Mouse (Mus musculus) MEL-GATA-1-ER (cell line): Measurements from ENCODE around the gene Prss48.

ENCODE experiments used
- DNase-seq: peaks from one replicate; pipeline ENCODE4 v3.0.0-alpha.2; 2012; ENCODE audit warnings: low read depth; ENCODE audit errors: extremely low read depth

Gene Prss48

GRCm38 (mm10) chr3:86002423-86002822, at the start of gene Prss48:
Gene Prss48, minus strand, starts transcription at chr3:86002491.
- DNase-seq, result no peak

- no peak for DNase-seq
Observed at GRCm38 (mm10) chr3:86049041-86049440, 46.8 kb upstream of the Prss48 start.

- DNase-seq, result no peak
Observed at GRCm38 (mm10) chr3:86047686-86048408, 45.6 kb upstream of the Prss48 start.

- no peak for DNase-seq
Observed at GRCm38 (mm10) chr3:86040286-86041201, 38.3 kb upstream of the Prss48 start.

- no peak for DNase-seq
Observed at GRCm38 (mm10) chr3:86038648-86039047, 36.4 kb upstream of the Prss48 start.

GRCm38 (mm10) chr3:86037926-86038484, 35.7 kb upstream of the Prss48 start:
- no peak for DNase-seq

- DNase-seq, result no peak
Observed at GRCm38 (mm10) chr3:86033455-86034090, 31.3 kb upstream of the Prss48 start.

GRCm38 (mm10) chr3:86030566-86030965, 28.3 kb upstream of the Prss48 start:
- DNase-seq, result no peak

GRCm38 (mm10) chr3:86028658-86029375, 26.5 kb upstream of the Prss48 start:
- DNase-seq, result no peak

GRCm38 (mm10) chr3:86025341-86026137, 23.2 kb upstream of the Prss48 start:
- DNase-seq, result no peak

GRCm38 (mm10) chr3:86024065-86024795, 21.9 kb upstream of the Prss48 start:
- no peak for DNase-seq

- no peak for DNase-seq
Observed at GRCm38 (mm10) chr3:86021651-86022050, 19.4 kb upstream of the Prss48 start.

- no peak for DNase-seq
Observed at GRCm38 (mm10) chr3:86020921-86021650, 18.8 kb upstream of the Prss48 start.

GRCm38 (mm10) chr3:86017484-86017883, 15.2 kb upstream of the Prss48 start:
- DNase-seq, result no peak

GRCm38 (mm10) chr3:86016965-86017364, 14.7 kb upstream of the Prss48 start:
- no peak for DNase-seq

GRCm38 (mm10) chr3:86013837-86014236, 11.5 kb upstream of the Prss48 start:
- no peak for DNase-seq

- DNase-seq, result no peak
Observed at GRCm38 (mm10) chr3:86011833-86012232, 9.5 kb upstream of the Prss48 start.

GRCm38 (mm10) chr3:86011373-86011772, 9.1 kb upstream of the Prss48 start:
- DNase-seq, result no peak

- no peak for DNase-seq
Observed at GRCm38 (mm10) chr3:86010618-86011017, 8.3 kb upstream of the Prss48 start.
